Mouse (Mus musculus) kidney, embryonic 15.5 days (tissue): Measurements from ENCODE around the gene Chrne. TPM values are rescaled to one million over a fixed set of nuclear protein-coding genes. Genes with fewer than 3 reads are reported as not detected.
A peak's percentile ranks its signal among the peaks of the same experiment; 100 is the strongest.

Experiments
- ATAC-seq: fragments of 200-750 bp; cut with Nextera tagmentation; replicated peaks from 2 replicates; pipeline ENCODE4 v1.8.0; 2017; ENCODE audit warnings: moderate TSS enrichment; ENCODE audit not compliant: low FRiP score
- H3K27ac ChIP-seq: fragments of 300-500 bp; sonication (generic); 2 replicates; pipeline ENCODE4 v1.5.1; 2015; ENCODE audit warnings: mild to moderate bottlenecking, inconsistent platforms
- H3K27me3 ChIP-seq: fragments of 300-500 bp; sonication (generic); 2 replicates; pipeline ENCODE4 v1.6.1; 2015; ENCODE audit warnings: inconsistent platforms
- H3K36me3 ChIP-seq: fragments of 300-500 bp; sonication (generic); 2 replicates; pipeline ENCODE4 v1.6.1; 2015; ENCODE audit warnings: inconsistent platforms
- H3K4me1 ChIP-seq: fragments of 300-500 bp; sonication (generic); 2 replicates; pipeline ENCODE4 v1.6.1; 2015; ENCODE audit warnings: inconsistent platforms
- H3K4me2 ChIP-seq: fragments of 300-500 bp; sonication (generic); 2 replicates; pipeline ENCODE4 v1.6.1; 2015; ENCODE audit warnings: moderate library complexity, mild to moderate bottlenecking, inconsistent platforms
- H3K4me3 ChIP-seq: fragments of 300-500 bp; sonication (generic); replicated peaks from 2 replicates; pipeline ENCODE4 v1.5.1; 2015; ENCODE audit warnings: mild to moderate bottlenecking, inconsistent platforms
- H3K9ac ChIP-seq: fragments of 300-500 bp; sonication (generic); 2 replicates; pipeline ENCODE4 v1.6.1; 2015; ENCODE audit warnings: mild to moderate bottlenecking, inconsistent platforms
- H3K9me3 ChIP-seq: fragments of 300-500 bp; sonication (generic); replicated peaks from 2 replicates; pipeline ENCODE4 v1.6.1; 2016; ENCODE audit warnings: inconsistent platforms
- WGBS: fragments of 180-500 bp; shearing (Covaris S2); methylation state at CpG from one replicate; pipeline ENCODE4 v1.1.7; 2015; ENCODE audit warnings: mixed read lengths; 5-methylcytosine and 5-hydroxymethylcytosine counted together
- polyA plus RNA-seq: library from polyadenylated mRNA; unstranded; fragments of >200 nt; fragmentation: Nextera tagmentation; extraction: Ambion mirVana; gene quantifications from 2 replicates; pipeline ENCODE4 v1.2.1, GENCODE M21; 2015

Chrne gene
- polyA plus RNA-seq, 1 experiment from 2014 or later: 0.27 TPM

DNA sequence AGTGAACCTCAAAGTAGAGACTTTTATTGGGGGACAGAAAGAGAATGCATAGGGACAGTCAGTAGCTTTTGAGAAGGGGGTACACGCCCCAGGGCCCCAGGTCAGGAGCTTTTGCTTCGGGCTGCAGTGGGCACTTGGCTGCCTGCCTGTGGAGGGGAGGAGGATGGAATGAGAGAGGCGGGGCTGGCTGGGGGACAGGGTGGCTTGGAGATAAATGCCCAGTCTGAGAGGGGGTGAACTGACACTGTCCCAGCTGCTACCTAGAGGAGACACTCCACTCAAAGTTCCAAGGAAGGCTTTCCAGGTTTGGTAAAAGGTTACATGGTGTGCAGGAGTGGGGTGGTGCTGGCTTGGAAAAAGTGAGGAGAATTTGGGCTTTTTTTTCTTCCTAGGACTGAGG is 37.9 kb upstream of the Chrne start, which contains the start of gene Eno3:
Gene Eno3, plus strand, starts transcription at position 239 of the 400 bp plus-strand sequence.
- peaks cover 35% of the 10 kb centered on the region for H3K36me3 ChIP-seq
- peaks cover 49% of the 10 kb centered on the region for H3K4me1 ChIP-seq
- H3K4me2 ChIP-seq: peak within 1 kb of the TSS; percentile 95
- no peaks in the 10 kb centered on the region for H3K9me3 ChIP-seq
- H3K27ac ChIP-seq: peak within 1 kb of the TSS; percentile 99
- ATAC-seq: no peak
- WGBS: 14% methylated on average over 3 of the region's 3 CpGs
- no peaks in the 10 kb centered on the region for H3K27me3 ChIP-seq
- H3K9ac ChIP-seq: peak within 1 kb of the TSS; percentile 99
- H3K4me3 ChIP-seq: peak within 1 kb of the TSS; percentile 100

DNA sequence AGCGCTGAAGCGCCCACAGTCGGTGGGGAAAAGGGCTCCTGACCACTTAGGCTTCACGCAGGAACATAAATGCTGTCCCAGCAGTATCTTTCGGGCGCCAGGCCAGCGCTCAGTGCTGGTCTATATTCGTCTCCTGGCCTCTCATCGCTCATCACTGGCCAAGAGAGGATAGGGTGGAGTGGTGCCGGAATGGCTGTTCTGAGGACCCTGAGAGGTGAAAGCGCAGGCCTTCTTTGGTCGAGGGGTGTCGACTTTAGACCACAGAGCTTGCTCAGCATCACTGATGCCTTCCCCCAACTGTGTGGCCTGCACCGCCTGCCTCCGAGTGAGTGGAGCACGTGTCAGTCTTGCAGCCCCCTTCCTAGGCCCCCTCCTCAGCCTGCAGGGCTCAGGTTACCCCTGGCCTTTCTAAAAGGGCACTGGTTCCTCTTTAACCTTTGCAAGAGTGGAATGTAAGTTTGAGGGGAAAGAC is 37.5 kb upstream of the Chrne start:
- Histone ChIP-seq H3K4me2 (peak overlapping the region; percentile 95), H3K4me1 (peaks cover 53% of the 10 kb centered on the region), H3K27ac (peak overlapping the region; percentile 99), H3K27me3 (no peaks in the 10 kb centered on the region), H3K9ac (peak overlapping the region; percentile 99), H3K9me3 (no peaks in the 10 kb centered on the region), H3K36me3 (peaks cover 36% of the 10 kb centered on the region), H3K4me3 (peak overlapping the region; percentile 100)
- 11% methylated on average over 16 of the region's 16 CpGs for WGBS
- ATAC-seq: no peak

GRCm38 (mm10) chr11:70655571-70656455 is 36.8 kb upstream of the Chrne start:
- Histone ChIP-seq H3K36me3 (peaks cover 37% of the 10 kb centered on the region), H3K4me1 (peaks cover 59% of the 10 kb centered on the region), H3K4me3 (peak overlapping the region; percentile 100), H3K4me2 (peak overlapping the region; percentile 95), H3K27me3 (no peaks in the 10 kb centered on the region), H3K27ac (peak overlapping the region; percentile 99), H3K9me3 (no peaks in the 10 kb centered on the region), H3K9ac (peak overlapping the region; percentile 99)
- ATAC-seq: peak; percentile 30
- WGBS: under 1% methylated on average over 61 of the region's 61 CpGs

- no peaks in the 10 kb centered on the region for H3K9me3 ChIP-seq
- under 1% methylated on average over 48 of the region's 48 CpGs for WGBS
- peak; percentile 54; the same call in 1 of the 2 replicates for ATAC-seq
- H3K4me2 ChIP-seq: peak overlapping the region; percentile 95
- peak overlapping the region; percentile 99 for H3K27ac ChIP-seq
- no peaks in the 10 kb centered on the region for H3K27me3 ChIP-seq
- peak overlapping the region; percentile 100 for H3K4me3 ChIP-seq
- H3K9ac ChIP-seq: peak overlapping the region; percentile 99
- peaks cover 66% of the 10 kb centered on the region for H3K4me1 ChIP-seq
- H3K36me3 ChIP-seq: peaks cover 37% of the 10 kb centered on the region
Observed at GRCm38 (mm10) chr11:70654923-70655570, 36.0 kb upstream of the Chrne start.

- Histone ChIP-seq H3K27ac (peak within 1 kb of the TSS; percentile 99), H3K4me3 (peak within 1 kb of the TSS; percentile 100), H3K9ac (peak within 1 kb of the TSS; percentile 99), H3K4me1 (peaks cover 72% of the 10 kb centered on the region), H3K36me3 (peaks cover 41% of the 10 kb centered on the region), H3K4me2 (peak within 1 kb of the TSS; percentile 95), H3K27me3 (no peaks in the 10 kb centered on the region), H3K9me3 (no peaks in the 10 kb centered on the region)
- WGBS: under 1% methylated on average over 61 of the region's 61 CpGs
- peak; percentile 36 for ATAC-seq
Observed at GRCm38 (mm10) chr11:70654198-70654922, 35.3 kb upstream of the Chrne start, which contains the start of gene Pfn1. Gene Pfn1, minus strand, starts transcription at chr11:70654644.

DNA sequence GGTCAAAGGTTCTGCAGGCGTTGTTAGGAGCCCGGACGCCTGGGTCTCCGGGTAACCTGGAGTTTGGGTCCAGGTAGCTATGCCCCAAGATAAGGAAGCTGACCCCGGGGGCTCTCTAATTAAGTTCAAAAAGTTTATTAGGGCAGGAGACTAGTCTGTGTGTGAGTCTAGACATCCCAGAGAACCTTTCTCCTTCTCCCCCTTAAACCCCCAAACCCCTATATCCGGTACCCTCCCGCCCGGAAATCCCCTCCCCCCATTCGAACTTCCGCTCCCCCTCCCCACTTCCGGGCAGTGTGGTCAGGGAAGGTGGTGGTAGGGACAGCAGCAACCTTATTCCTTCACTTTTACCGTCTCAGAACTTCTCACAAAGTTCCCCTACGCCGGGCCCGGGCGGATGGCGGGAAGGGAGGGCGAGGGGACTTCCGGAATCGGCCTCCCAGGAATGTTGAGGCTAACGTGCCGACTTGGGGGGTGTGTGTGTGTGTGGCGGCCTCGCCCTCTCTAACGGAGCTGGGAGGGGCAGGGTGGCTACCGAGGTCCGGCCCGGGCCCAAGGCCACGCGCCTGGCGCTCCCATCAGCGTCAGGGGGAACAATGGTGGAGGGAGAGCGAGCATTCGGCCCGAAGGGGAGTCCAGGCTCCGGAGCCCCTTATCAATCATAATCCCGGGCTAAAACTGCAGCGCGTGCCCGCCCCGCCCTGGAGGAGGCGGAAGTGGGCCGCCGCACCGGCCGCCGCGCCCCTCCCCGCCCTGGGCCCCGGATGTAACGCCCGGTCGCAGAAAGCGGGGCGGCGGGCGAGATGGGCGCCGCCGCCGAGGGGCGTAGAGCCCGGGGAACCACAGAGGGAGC is 34.6 kb upstream of the Chrne start:
- peak; percentile 54 for ATAC-seq
- under 1% methylated on average over 63 of the region's 63 CpGs for WGBS

DNA sequence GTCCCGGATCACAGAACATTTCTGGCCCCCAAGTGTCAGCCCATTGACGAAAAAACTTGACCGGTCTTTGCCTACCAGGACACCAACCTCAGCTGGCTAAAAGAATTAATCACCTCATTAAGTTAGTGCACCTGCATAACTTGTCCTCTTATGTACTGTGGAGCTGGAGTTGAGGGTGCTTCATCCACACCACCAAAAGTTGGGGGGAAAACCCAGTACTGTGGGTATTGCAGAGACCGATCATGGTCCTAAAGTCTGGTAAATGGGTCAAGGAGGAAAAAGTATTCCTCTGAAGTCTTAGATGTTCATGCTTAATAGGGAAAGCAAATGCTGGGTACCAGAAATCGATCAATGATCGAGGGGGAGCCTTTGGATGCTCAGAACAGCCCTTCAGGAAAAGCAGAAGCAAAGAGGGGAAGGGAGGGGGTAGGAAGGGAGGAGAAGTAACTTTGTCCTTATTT is 33.9 kb upstream of the Chrne start:
- H3K27ac ChIP-seq: peak overlapping the region; percentile 99
- 33% methylated on average over 6 of the region's 6 CpGs for WGBS
- H3K9ac ChIP-seq: peak overlapping the region; percentile 99
- H3K27me3 ChIP-seq: no peaks in the 10 kb centered on the region
- no peaks in the 10 kb centered on the region for H3K9me3 ChIP-seq
- ATAC-seq: no peak
- H3K36me3 ChIP-seq: peaks cover 51% of the 10 kb centered on the region
- peaks cover 76% of the 10 kb centered on the region for H3K4me1 ChIP-seq
- H3K4me3 ChIP-seq: peak overlapping the region; percentile 100
- H3K4me2 ChIP-seq: peak overlapping the region; percentile 95

More for the DNA sequence above, 34.6 kb upstream of the Chrne start:
- Histone ChIP-seq H3K36me3 (peaks cover 46% of the 10 kb centered on the region), H3K9ac (peak overlapping the region; percentile 99), H3K4me2 (peak overlapping the region; percentile 95), H3K9me3 (no peaks in the 10 kb centered on the region), H3K27me3 (no peaks in the 10 kb centered on the region), H3K4me1 (peaks cover 76% of the 10 kb centered on the region), H3K4me3 (peak overlapping the region; percentile 100), H3K27ac (peak overlapping the region; percentile 99)

DNA sequence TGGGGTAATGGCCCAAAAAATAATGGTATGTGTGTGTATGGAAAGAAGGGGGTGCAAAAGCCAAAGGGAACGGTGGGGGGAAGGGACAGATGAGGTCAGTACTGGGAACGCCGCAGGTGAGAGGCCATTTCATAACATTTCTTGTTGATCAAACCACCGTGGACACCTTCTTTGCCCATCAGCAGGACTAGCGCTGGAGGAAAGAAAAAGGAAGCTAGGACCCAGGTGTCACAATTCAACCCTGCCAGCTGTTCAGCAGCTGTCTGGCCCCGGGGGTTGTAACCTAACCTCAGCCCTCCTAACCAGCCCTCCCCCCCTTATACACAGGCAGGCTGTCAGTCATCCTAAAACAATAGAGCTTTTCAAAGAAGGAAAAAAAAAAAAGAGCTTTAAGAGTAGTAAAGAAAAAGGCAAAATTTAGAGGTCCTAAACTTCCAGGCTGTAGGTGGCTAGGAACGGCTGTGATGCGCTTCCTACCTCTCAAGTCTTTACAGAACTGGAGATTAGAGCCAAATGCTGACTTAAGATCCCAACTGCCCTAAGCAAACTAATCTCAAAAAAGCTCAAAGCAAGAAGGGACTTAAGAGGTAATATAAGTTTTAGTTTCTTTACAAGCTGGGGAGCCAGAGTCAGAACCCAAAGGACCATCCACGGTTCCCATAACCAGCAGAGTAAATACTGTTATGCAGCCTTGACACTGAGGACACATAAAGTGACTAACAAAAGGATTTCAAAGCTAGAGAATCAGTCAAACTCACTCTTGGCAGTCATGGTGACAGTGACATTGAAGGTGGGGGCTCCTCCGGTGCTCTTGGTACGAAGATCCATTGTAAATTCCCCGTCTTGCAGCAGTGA is 33.2 kb upstream of the Chrne start:
- peak overlapping the region; percentile 99 for H3K9ac ChIP-seq
- 47% methylated on average over 12 of the region's 12 CpGs for WGBS
- peak overlapping the region; percentile 100 for H3K4me3 ChIP-seq
- peak overlapping the region; percentile 95 for H3K4me2 ChIP-seq
- H3K9me3 ChIP-seq: no peaks in the 10 kb centered on the region
- H3K27ac ChIP-seq: peak overlapping the region; percentile 99
- H3K27me3 ChIP-seq: no peaks in the 10 kb centered on the region
- no peak for ATAC-seq
- peaks cover 51% of the 10 kb centered on the region for H3K36me3 ChIP-seq
- peaks cover 73% of the 10 kb centered on the region for H3K4me1 ChIP-seq

- ATAC-seq: no peak
- 0 out of 2 replicates have a peak overlapping the region, but pooled peaks have one; percentile 2 for H3K4me3 ChIP-seq
- H3K27me3 ChIP-seq: no peaks in the 10 kb centered on the region
- H3K9ac ChIP-seq: no peak overlapping the region
- peaks cover 51% of the 10 kb centered on the region for H3K36me3 ChIP-seq
- WGBS: 83% methylated on average over 2 of the region's 2 CpGs
- H3K27ac ChIP-seq: no peak overlapping the region
- H3K4me1 ChIP-seq: peaks cover 65% of the 10 kb centered on the region
- peak overlapping the region; percentile 95 for H3K4me2 ChIP-seq
- H3K9me3 ChIP-seq: no peaks in the 10 kb centered on the region
Observed at GRCm38 (mm10) chr11:70651391-70651790, 32.4 kb upstream of the Chrne start.
